Mouse (Mus musculus) intestine, embryonic 16.5 days (tissue): Measurements from ENCODE around the gene Scaf11. TPM values are rescaled to one million over a fixed set of nuclear protein-coding genes. Genes with fewer than 3 reads are reported as not detected.
"Not testable (repeated sequence)": the region's sequence is repeated elsewhere in the genome, so short reads cannot be mapped to it uniquely, and the experiment has no call there.

Source experiments
- ATAC-seq: fragments of 200-750 bp; cut with Nextera tagmentation; 2 replicates; pipeline ENCODE4 v1.8.0; 2017; ENCODE audit warnings: moderate TSS enrichment, moderate library complexity
- H3K27ac ChIP-seq: fragments of 300-500 bp; sonication (generic); 2 replicates; pipeline ENCODE4 v1.5.1; 2014; ENCODE audit warnings: mild to moderate bottlenecking, low read length
- H3K27me3 ChIP-seq: fragments of 300-500 bp; sonication (generic); replicated peaks from 2 replicates; pipeline ENCODE4 v1.6.1; 2014; ENCODE audit warnings: low read length, control low read depth, mixed read lengths; ENCODE audit not compliant: control insufficient read depth, insufficient read depth
- H3K36me3 ChIP-seq: fragments of 300-500 bp; sonication (generic); 2 replicates; pipeline ENCODE4 v1.6.1; 2014; ENCODE audit warnings: low read length, control low read depth; ENCODE audit not compliant: control insufficient read depth, insufficient read depth
- H3K4me1 ChIP-seq: fragments of 300-500 bp; sonication (generic); 2 replicates; pipeline ENCODE4 v1.6.1; 2014; ENCODE audit warnings: low read length, control low read depth, mixed read lengths; ENCODE audit not compliant: control insufficient read depth, insufficient read depth
- H3K4me2 ChIP-seq: fragments of 300-500 bp; sonication (generic); 2 replicates; pipeline ENCODE4 v1.6.1; 2014; ENCODE audit warnings: low read depth, low read length, control low read depth
- H3K4me3 ChIP-seq: fragments of 300-500 bp; sonication (generic); 2 replicates; pipeline ENCODE4 v1.5.1; 2014; ENCODE audit warnings: mild to moderate bottlenecking, low read length
- H3K9ac ChIP-seq: fragments of 300-500 bp; sonication (generic); 2 replicates; pipeline ENCODE4 v1.6.1; 2014; ENCODE audit warnings: low read depth, low read length
- H3K9me3 ChIP-seq: fragments of 300-500 bp; sonication (generic); 2 replicates; pipeline ENCODE4 v1.6.1; 2016; ENCODE audit warnings: low read length, control low read depth; ENCODE audit not compliant: control insufficient read depth
- WGBS: fragments of 180-500 bp; shearing (Covaris S2); extraction: QIAGEN DNeasy Blood & Tissue Kit; methylation state at CpG from one replicate; pipeline ENCODE4 v1.1.7; 2014; 5-methylcytosine and 5-hydroxymethylcytosine counted together
- polyA plus RNA-seq: library from polyadenylated mRNA; unstranded; fragments of >200 nt; fragmentation: Nextera tagmentation; extraction: Ambion mirVana; gene quantifications from 2 replicates; pipeline ENCODE4 v1.2.1, GENCODE M21; 2015

Gene Scaf11
- polyA plus RNA-seq, 1 experiment from 2014 or later, result 68.5 TPM

GRCm38 (mm10) chr15:96458273-96458672 lies 2.4 kb downstream of the Scaf11 start:
- H3K4me2 ChIP-seq, result 0 out of 2 replicates have a peak overlapping the region, but pooled peaks have one; percentile 60
- peaks cover 31% of the 10 kb centered on the region for H3K4me1 ChIP-seq
- H3K4me3 ChIP-seq, result no peak overlapping the region
- no peaks in the 10 kb centered on the region for H3K9me3 ChIP-seq
- 73% methylated on average over 3 of the region's 3 CpGs for WGBS
- H3K9ac ChIP-seq, result no peak overlapping the region
- H3K27me3 ChIP-seq, result no peaks in the 10 kb centered on the region
- ATAC-seq, result no peak
- H3K27ac ChIP-seq, result peak overlapping the region; percentile 2; the same call in 1 of the 2 replicates
- no peaks in the 10 kb centered on the region for H3K36me3 ChIP-seq

- no peak overlapping the region for H3K4me3 ChIP-seq
- no peaks in the 10 kb centered on the region for H3K9me3 ChIP-seq
- H3K4me2 ChIP-seq, result no peak overlapping the region
- peak overlapping the region; percentile 58 for H3K27ac ChIP-seq
- no peak for ATAC-seq
- peaks cover 31% of the 10 kb centered on the region for H3K4me1 ChIP-seq
- H3K27me3 ChIP-seq, result no peaks in the 10 kb centered on the region
- H3K36me3 ChIP-seq, result no peaks in the 10 kb centered on the region
- 51% methylated on average over 3 of the region's 3 CpGs for WGBS
- H3K9ac ChIP-seq, result no peak overlapping the region
Measured at GRCm38 (mm10) chr15:96457338-96457664, 3.3 kb downstream of the Scaf11 start.

DNA sequence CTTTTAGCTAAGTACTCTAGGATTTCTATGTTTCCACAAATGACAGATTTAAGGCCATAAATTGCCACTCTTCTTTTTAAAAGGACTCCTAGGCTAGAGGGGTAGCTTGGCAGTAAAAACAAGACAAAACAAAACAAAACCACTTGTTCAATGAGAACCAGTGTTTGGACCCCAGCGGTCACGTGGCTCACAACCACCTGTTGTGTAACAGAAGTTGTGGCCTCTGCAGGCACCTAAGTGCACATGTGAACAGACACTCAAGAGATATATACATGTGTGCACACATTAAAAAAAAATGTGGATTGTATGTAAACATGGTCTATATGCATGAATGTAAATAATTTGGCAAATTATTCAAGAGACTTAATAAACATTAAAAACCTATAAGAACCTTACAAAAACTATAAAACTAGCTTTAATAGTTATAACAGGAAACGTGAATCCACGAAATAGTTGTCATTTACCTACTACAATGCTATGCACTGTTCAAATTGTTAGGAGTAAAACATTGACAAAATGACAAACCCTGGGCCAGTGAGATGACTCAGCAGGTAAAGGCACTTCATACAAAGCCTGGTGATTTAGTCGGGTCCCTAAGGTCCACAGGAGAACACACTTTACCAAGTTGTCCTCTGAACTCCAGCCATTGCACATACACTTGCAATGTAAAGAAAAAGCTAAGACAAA lies 3.8 kb downstream of the Scaf11 start:
- no peaks in the 10 kb centered on the region for H3K27me3 ChIP-seq
- WGBS, result 60% methylated on average over 5 of the region's 5 CpGs
- H3K36me3 ChIP-seq, result peaks cover under 1% of the 10 kb centered on the region; the same call in 1 of the 2 replicates
- H3K4me3 ChIP-seq, result no peak overlapping the region
- peak overlapping the region; percentile 33; the same call in 1 of the 2 replicates for H3K4me2 ChIP-seq
- ATAC-seq, result no peak
- peak overlapping the region; percentile 78 for H3K27ac ChIP-seq
- no peaks in the 10 kb centered on the region for H3K9me3 ChIP-seq
- peaks cover 31% of the 10 kb centered on the region for H3K4me1 ChIP-seq
- no peak overlapping the region for H3K9ac ChIP-seq

GRCm38 (mm10) chr15:96455595-96456214 lies 4.9 kb downstream of the Scaf11 start:
- Histone ChIP-seq H3K27ac (peak overlapping the region; percentile 78), H3K4me1 (peaks cover 31% of the 10 kb centered on the region), H3K4me3 (no peak overlapping the region), H3K27me3 (no peaks in the 10 kb centered on the region), H3K4me2 (peak overlapping the region; percentile 33; the same call in 1 of the 2 replicates), H3K9ac (no peak overlapping the region), H3K36me3 (peaks cover 5% of the 10 kb centered on the region; the same call in 1 of the 2 replicates), H3K9me3 (no peaks in the 10 kb centered on the region)
- WGBS, result 54% methylated on average over 4 of the region's 4 CpGs
- peak; percentile 31 for ATAC-seq

DNA sequence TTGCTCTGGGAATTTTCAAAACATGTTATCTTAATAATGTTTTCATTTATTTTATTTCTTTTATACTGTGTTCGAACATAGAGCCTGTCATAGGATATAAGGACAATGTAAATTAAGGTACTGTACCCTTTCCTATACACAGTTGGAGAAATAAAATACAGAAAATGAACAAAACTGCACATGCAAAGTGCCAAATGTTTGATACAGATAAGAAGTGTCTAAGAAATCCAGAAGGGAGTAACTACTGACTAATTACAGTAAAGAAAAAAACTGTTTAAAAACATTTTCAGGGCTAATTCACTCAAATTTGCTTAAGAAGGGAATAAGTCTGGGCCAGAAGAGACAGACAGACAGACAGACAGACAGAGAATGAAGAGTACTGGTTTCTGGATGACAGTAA lies 7.3 kb downstream of the Scaf11 start:
- WGBS, result 94% methylated on average over 1 of the region's 1 CpGs
- Histone ChIP-seq H3K4me2 (no peak overlapping the region), H3K9ac (no peak overlapping the region), H3K27me3 (no peaks in the 10 kb centered on the region), H3K4me3 (no peak overlapping the region), H3K36me3 (peaks cover 5% of the 10 kb centered on the region; the same call in 1 of the 2 replicates), H3K27ac (no peak overlapping the region), H3K9me3 (no peaks in the 10 kb centered on the region), H3K4me1 (peaks cover 26% of the 10 kb centered on the region)
- no peak for ATAC-seq

- peaks cover 5% of the 10 kb centered on the region for H3K36me3 ChIP-seq
- WGBS, result 89% methylated on average over 7 of the region's 7 CpGs
- ATAC-seq, result peak; percentile 52; the same call in 1 of the 2 replicates
- H3K9me3 ChIP-seq, result no peaks in the 10 kb centered on the region
- peaks cover 1% of the 10 kb centered on the region; the same call in 1 of the 2 replicates for H3K4me1 ChIP-seq
- H3K27me3 ChIP-seq, result no peaks in the 10 kb centered on the region
- no peak overlapping the region for H3K9ac ChIP-seq
- H3K4me2 ChIP-seq, result no peak overlapping the region
- no peak overlapping the region for H3K27ac ChIP-seq
- no peak overlapping the region for H3K4me3 ChIP-seq
Measured at GRCm38 (mm10) chr15:96448656-96449299, 11.9 kb downstream of the Scaf11 start.

DNA sequence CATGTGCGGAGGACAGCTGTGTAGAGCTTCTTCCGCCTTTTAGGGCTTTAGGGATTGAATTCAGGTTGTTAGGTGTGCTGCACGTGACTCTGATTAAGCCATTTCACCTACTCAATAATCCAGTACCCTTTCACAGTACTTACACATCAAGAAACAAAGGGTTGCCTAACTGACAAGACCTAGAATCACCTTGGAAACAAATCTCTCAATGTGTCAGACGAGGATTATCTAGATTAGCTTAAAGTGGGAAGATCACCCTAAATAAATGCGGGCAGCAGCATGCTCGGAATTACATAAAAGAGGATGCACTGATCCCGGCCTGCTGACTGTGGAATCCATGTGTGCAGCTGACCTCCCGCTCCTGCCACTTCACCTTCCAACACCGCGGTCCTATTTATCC lies 13.9 kb downstream of the Scaf11 start:
- peaks cover 7% of the 10 kb centered on the region for H3K36me3 ChIP-seq
- WGBS, result 85% methylated on average over 10 of the region's 10 CpGs
- H3K4me2 ChIP-seq, result no peak overlapping the region
- H3K4me3 ChIP-seq, result no peak overlapping the region
- no peaks in the 10 kb centered on the region for H3K27me3 ChIP-seq
- no peaks in the 10 kb centered on the region for H3K4me1 ChIP-seq
- H3K9ac ChIP-seq, result no peak overlapping the region
- no peaks in the 10 kb centered on the region for H3K9me3 ChIP-seq
- no peak overlapping the region for H3K27ac ChIP-seq
- ATAC-seq, result no peak

- not testable (repeated sequence) for H3K9ac ChIP-seq, H3K27ac ChIP-seq, H3K4me2 ChIP-seq, H3K4me1 ChIP-seq, H3K9me3 ChIP-seq, H3K36me3 ChIP-seq, ATAC-seq, H3K4me3 ChIP-seq, H3K27me3 ChIP-seq
- 68% methylated on average over 5 of the region's 6 CpGs for WGBS
Measured at GRCm38 (mm10) chr15:96441480-96441879, 19.2 kb downstream of the Scaf11 start.

- H3K27me3 ChIP-seq, result no peaks in the 10 kb centered on the region
- no peak overlapping the region for H3K4me2 ChIP-seq
- peaks cover 20% of the 10 kb centered on the region for H3K36me3 ChIP-seq
- H3K4me3 ChIP-seq, result no peak overlapping the region
- no peak for ATAC-seq
- no peaks in the 10 kb centered on the region for H3K4me1 ChIP-seq
- WGBS, result 98% methylated on average over 1 of the region's 1 CpGs
- H3K9me3 ChIP-seq, result no peaks in the 10 kb centered on the region; the same call in 1 of the 2 replicates
- no peak overlapping the region for H3K27ac ChIP-seq
- H3K9ac ChIP-seq, result no peak overlapping the region
Measured at GRCm38 (mm10) chr15:96434202-96434601, 26.4 kb downstream of the Scaf11 start.
